Comparison of ENCODE assay signal across 9 mouse cellular contexts in genomic region chr14:73383746-73384145, GRCm38 (mm10). TPM values are rescaled to one million over a fixed set of nuclear protein-coding genes. Genes with fewer than 3 reads are reported as not detected.
DNase-seq lines count a peak whose midpoint lies in the region; ATAC-seq and TF ChIP-seq lines count a peak whose summit lies in the region.
"Had no signal": no experiment of that assay in that cellular context is flagged by ENCODE, and none has a peak within 500 bp of the region (broad histone marks: within the 10 kb centered on the region; RNA-seq: fewer than 3 reads in every experiment).

No protein-coding gene starts in this region.

- no peak for DNase-seq in heart, adult 8-10 months (ENCODE audit: low spot score)
- no peak for DNase-seq in midbrain, embryonic 10.5 days (ENCODE audit: low spot score)
- DNase-seq in cerebellum, adult 9-10 months = no peak
- no peak for DNase-seq in Muller cell, postnatal 12 days (ENCODE audit: inconsistent ontology term)
- DNase-seq in urinary bladder, postnatal 10 days (ENCODE audit: low spot score) = no peak
- DNase-seq: cerebellum, postnatal 14 days had no signal

- H3K4me2 ChIP-seq in heart, embryonic 16.5 days (ENCODE audit: low read depth, low read length) = peak overlapping the region; percentile 75
- peak overlapping the region; percentile 66 for H3K4me2 ChIP-seq in hindbrain, embryonic 12.5 days (replicated peaks)

- H3K36me3 ChIP-seq in heart, embryonic 16.5 days (ENCODE audit: control insufficient read depth, insufficient read depth) = peaks cover 6% of the 10 kb centered on the region; the same call in 1 of the 2 replicates
- peaks cover 2% of the 10 kb centered on the region; the same call in 1 of the 2 replicates for H3K36me3 ChIP-seq in hindbrain, embryonic 12.5 days
- H3K36me3 ChIP-seq in midbrain, embryonic 10.5 days = peaks cover 5% of the 10 kb centered on the region

- H3K4me3 ChIP-seq in heart, embryonic 16.5 days (ENCODE audit: low read length) = peak overlapping the region; percentile 47
- H3K4me3 ChIP-seq in bone marrow macrophage, adult 2 months (ENCODE audit: insufficient read depth, low read length) = peak overlapping the region; percentile 59
- H3K4me3 ChIP-seq in hindbrain, embryonic 12.5 days = peak overlapping the region; percentile 94
- peak overlapping the region; percentile 91 for H3K4me3 ChIP-seq in midbrain, embryonic 10.5 days

- peaks cover 53% of the 10 kb centered on the region for H3K4me1 ChIP-seq in heart, embryonic 16.5 days (ENCODE audit: control insufficient read depth, insufficient read depth, low read length)
- peaks cover 42% of the 10 kb centered on the region for H3K4me1 ChIP-seq in bone marrow macrophage, adult 2 months (ENCODE audit: control insufficient read depth, insufficient read depth, low read length)
- peaks cover 18% of the 10 kb centered on the region for H3K4me1 ChIP-seq in hindbrain, embryonic 12.5 days
- peaks cover 42% of the 10 kb centered on the region for H3K4me1 ChIP-seq in midbrain, embryonic 10.5 days

- TF ChIP-seq POLR2A in bone marrow macrophage, adult 2 months (IDR thresholded peaks at IDR 0.05; ENCODE audit: borderline replicate concordance, low read depth, low read length) = no peak

- no peak overlapping the region for H3K27ac ChIP-seq in heart, embryonic 16.5 days (ENCODE audit: low read length)
- H3K27ac ChIP-seq in bone marrow macrophage, adult 2 months (ENCODE audit: insufficient read depth, low read depth, low read length) = peak overlapping the region; percentile 55
- H3K27ac ChIP-seq in hindbrain, embryonic 12.5 days = no peak overlapping the region
- no peak overlapping the region for H3K27ac ChIP-seq in midbrain, embryonic 10.5 days (replicated peaks)

- H3K27me3 ChIP-seq in heart, embryonic 16.5 days (ENCODE audit: control insufficient read depth, insufficient read depth, low read length) = no peaks in the 10 kb centered on the region
- H3K27me3 ChIP-seq in hindbrain, embryonic 12.5 days = no peaks in the 10 kb centered on the region
- no peaks in the 10 kb centered on the region for H3K27me3 ChIP-seq in midbrain, embryonic 10.5 days (ENCODE audit: low read depth, poor library complexity, severe bottlenecking)

- no peak for TF ChIP-seq CTCF in bone marrow macrophage, adult 2 months (IDR thresholded peaks at IDR 0.05; ENCODE audit: low read depth, low read length)

- no peak for ATAC-seq in heart, embryonic 16.5 days (replicated peaks; ENCODE audit: extremely low read depth, insufficient read depth, low FRiP score)
- no peak for ATAC-seq in hindbrain, embryonic 12.5 days (ENCODE audit: low FRiP score)

- WGBS in heart, embryonic 16.5 days = 30% methylated on average over 2 of the region's 2 CpGs
- WGBS in hindbrain, embryonic 12.5 days = 53% methylated on average over 2 of the region's 2 CpGs
- WGBS in midbrain, embryonic 10.5 days = 52% methylated on average over 2 of the region's 2 CpGs

- peak overlapping the region; percentile 99 for H3K9ac ChIP-seq in heart, embryonic 16.5 days (ENCODE audit: low read length)
- H3K9ac ChIP-seq in hindbrain, embryonic 12.5 days = 0 out of 2 replicates have a peak overlapping the region, but pooled peaks have one; percentile 94

- no peaks in the 10 kb centered on the region for H3K9me3 ChIP-seq in heart, embryonic 16.5 days (replicated peaks; ENCODE audit: control insufficient read depth, low read length)
- no peaks in the 10 kb centered on the region for H3K9me3 ChIP-seq in hindbrain, embryonic 12.5 days (replicated peaks)
- H3K9me3 ChIP-seq in midbrain, embryonic 10.5 days (replicated peaks) = no peaks in the 10 kb centered on the region

RNA-seq across cellular contexts. Expression of gene Itm2b, which starts 1.3 kb away (rescaled TPM):
- polyA plus RNA-seq in heart, embryonic 16.5 days (2015; fragmentation: Nextera tagmentation; extraction: Ambion mirVana) = 757 and 885 TPM in 2 replicates
- 100 to 1,000 TPM; 747 to 855 (median 798) TPM for total RNA-seq in heart, adult 8-10 months (2022)
- 6,453 and 6,469 TPM in 2 replicates for polyA plus RNA-seq in bone marrow macrophage, adult 2 months (2012; ENCODE audit: insufficient read depth, insufficient read length, missing spikeins)
- 462 and 486 TPM in 2 replicates for polyA plus RNA-seq in hindbrain, embryonic 12.5 days (2016; fragmentation: Nextera tagmentation; extraction: Ambion mirVana)
- polyA plus RNA-seq in midbrain, embryonic 10.5 days (2016; fragmentation: Nextera tagmentation; extraction: Ambion mirVana) = 226 and 281 TPM in 2 replicates

RNA-seq across cellular contexts. Expression of gene Rb1, which starts 58.1 kb away (rescaled TPM):
- polyA plus RNA-seq in heart, embryonic 16.5 days (2015; fragmentation: Nextera tagmentation; extraction: Ambion mirVana) = 12.2 and 16.0 TPM in 2 replicates
- 10 to 100 TPM; 18.1 to 19.5 (median 18.5) TPM for total RNA-seq in heart, adult 8-10 months (2022)
- 46.2 and 50.6 TPM in 2 replicates for polyA plus RNA-seq in bone marrow macrophage, adult 2 months (2012; ENCODE audit: insufficient read depth, insufficient read length, missing spikeins)
- polyA plus RNA-seq in hindbrain, embryonic 12.5 days (2016; fragmentation: Nextera tagmentation; extraction: Ambion mirVana) = 34.2 and 36.4 TPM in 2 replicates
- 25.9 and 26.3 TPM in 2 replicates for polyA plus RNA-seq in midbrain, embryonic 10.5 days (2016; fragmentation: Nextera tagmentation; extraction: Ambion mirVana)
